Mouse (Mus musculus): ENCODE measurements at regions not wholly inside any gene's neighbourhood (a gene's known extent, or its start where the extent isn't known, plus 50 kb on each side); places are given as distances from the start of the nearest gene placed in this dataset.

DNA sequence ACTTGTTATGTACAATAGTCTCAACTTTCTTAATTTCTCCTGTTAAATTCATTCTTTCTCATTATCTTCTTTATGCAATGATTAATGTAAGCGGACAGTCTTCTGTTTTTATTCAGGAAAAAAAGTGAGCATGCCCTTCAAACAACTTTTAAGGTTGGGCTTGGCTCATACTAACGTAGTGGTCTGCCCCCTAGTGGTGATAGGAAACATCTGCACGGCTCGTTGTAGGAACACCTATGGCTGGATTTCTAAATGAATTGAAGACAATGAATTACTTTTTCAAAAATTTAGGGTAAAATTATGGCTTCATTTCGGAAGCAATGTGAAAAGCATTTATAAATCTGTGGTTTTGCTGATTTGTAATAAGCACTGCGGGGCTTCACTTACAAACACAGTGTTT lies 112.6 kb upstream of the Stxbp6 start:
- no peak for TF ChIP-seq POLR2A (IDR thresholded peaks at IDR 0.05; ENCODE audit: extremely low read depth, insufficient read depth, low read length)
- peak; percentile 48; the same call in 1 of the 2 replicates for TF ChIP-seq CTCF (IDR thresholded peaks at IDR 0.05; ENCODE audit: low read depth, low read length)
